Mouse (Mus musculus): ENCODE data around the gene Bfar.
"Not testable (repeated sequence)": the region's sequence is repeated elsewhere in the genome, so short reads cannot be mapped to it uniquely, and the experiment has no call there.

Bfar gene

GRCm38 (mm10) chr16:13722937-13723336 lies 51.3 kb downstream of the Bfar start:
- no peak for DNase-seq (ENCODE audit: low spot score in 2 of 2)

GRCm38 (mm10) chr16:13727811-13728335 lies 56.2 kb downstream of the Bfar start:
- no peak for DNase-seq (ENCODE audit: low spot score in 2 of 2)

DNA sequence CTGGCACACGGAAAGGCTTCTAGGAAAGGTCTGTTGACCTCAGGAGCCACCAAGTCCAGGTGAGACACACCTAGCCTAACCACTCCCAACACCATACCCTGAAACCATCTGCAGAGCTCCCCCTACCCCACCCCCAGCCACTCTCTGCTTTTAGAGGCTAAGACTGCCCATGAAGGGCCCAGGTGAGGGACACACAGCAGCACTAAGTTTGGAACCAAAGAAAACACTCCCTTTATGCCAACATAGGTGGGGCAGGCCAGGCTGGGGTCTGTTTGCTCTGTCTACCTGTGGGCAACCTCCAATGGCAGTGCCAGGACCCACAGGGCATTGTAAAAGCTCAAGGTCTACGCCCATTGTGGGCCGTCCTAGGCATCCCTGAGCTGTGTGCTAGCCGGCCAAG lies 57.8 kb downstream of the Bfar start:
- no peak for DNase-seq (ENCODE audit: low spot score in 2 of 2)

- DNase-seq (ENCODE audit: low spot score in 2 of 2), result no peak
Observed at GRCm38 (mm10) chr16:13730285-13731255, 58.9 kb downstream of the Bfar start, which contains the start of gene Pla2g10. Pla2g10 (minus strand) TSS chr16:13730983.

DNA sequence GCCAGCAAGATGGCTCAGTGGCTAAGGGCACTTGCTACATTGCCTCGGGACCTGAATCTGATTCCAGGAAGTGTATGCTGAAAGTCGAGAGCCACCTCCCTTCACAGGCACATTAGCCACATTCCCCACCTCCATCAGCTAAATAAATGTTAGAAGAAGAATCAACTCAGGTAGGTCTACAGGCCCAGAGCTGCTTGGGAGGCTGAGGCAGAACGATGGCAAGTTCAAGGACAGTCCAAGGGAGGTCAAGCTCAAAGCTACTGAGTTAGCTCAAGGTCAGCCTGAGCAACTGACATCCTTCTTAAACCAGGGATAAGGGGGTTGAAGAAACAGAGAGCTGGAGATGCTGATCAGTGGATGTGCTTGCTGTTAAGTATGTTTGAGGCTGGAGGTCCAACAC lies 61.1 kb downstream of the Bfar start:
- no peak for DNase-seq (ENCODE audit: low spot score in 2 of 2)

- DNase-seq (ENCODE audit: low spot score in 2 of 2), result peak; percentile 15 to 28
Observed at GRCm38 (mm10) chr16:13733518-13734137, 62.0 kb downstream of the Bfar start.

GRCm38 (mm10) chr16:13735977-13736376 lies 64.3 kb downstream of the Bfar start:
- no peak for DNase-seq (ENCODE audit: low spot score in 2 of 2)

GRCm38 (mm10) chr16:13739044-13739443 lies 67.4 kb downstream of the Bfar start:
- not testable (repeated sequence) for DNase-seq (ENCODE audit: low spot score in 2 of 2)

- DNase-seq (ENCODE audit: low spot score in 2 of 2), result no peak
Observed at GRCm38 (mm10) chr16:13740844-13741243, 69.2 kb downstream of the Bfar start.

GRCm38 (mm10) chr16:13747708-13748107 lies 76.0 kb downstream of the Bfar start:
- DNase-seq (ENCODE audit: low spot score in 2 of 2), result no peak

DNA sequence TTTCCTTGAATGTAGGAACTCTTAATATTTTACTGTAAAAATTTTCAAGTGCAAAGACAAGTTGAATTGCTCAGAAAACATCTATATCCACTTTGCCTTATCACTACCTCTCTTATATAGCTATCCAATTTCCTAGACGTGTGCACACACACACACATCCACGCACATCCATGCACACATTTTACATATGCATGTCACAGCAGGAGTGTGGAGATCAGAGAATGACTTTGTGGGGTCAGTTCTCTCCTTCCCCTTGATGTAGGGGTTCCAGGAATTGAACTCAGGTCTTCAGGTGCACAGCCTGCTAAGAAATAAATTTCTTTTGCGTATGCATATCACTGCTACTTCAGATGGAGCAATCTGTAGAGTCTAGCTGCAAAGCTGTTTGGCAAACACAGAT lies 76.5 kb downstream of the Bfar start:
- DNase-seq (ENCODE audit: low spot score in 2 of 2), result no peak

GRCm38 (mm10) chr16:13748813-13749212 lies 77.2 kb downstream of the Bfar start:
- DNase-seq (ENCODE audit: low spot score in 2 of 2), result not testable (repeated sequence)

DNA sequence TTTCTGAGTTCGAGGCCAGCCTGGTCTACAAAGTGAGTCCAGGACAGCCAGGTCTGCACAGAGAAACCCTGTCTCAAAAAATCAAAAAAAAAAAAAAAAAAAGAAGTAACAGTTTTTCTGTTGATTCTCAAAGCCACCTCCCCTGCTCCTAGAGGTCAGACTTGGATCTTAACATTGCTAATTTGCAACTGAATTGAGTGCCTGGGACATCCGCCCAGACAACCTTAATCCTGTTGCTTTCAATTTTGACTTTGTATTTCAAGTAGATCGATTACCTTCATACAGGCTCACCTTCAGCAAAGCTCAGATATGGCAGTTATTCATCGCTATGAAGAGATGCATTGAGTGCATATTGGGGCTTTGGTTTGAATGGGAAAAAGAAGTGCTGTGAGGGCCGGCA lies 77.6 kb downstream of the Bfar start:
- no peak for DNase-seq (ENCODE audit: low spot score in 2 of 2)

- DNase-seq (ENCODE audit: low spot score in 2 of 2), result no peak
Observed at GRCm38 (mm10) chr16:13749981-13750380, 78.3 kb downstream of the Bfar start.

GRCm38 (mm10) chr16:13750626-13751025 lies 79.0 kb downstream of the Bfar start:
- no peak for DNase-seq (ENCODE audit: low spot score in 2 of 2)

Data from heart, adult 9 months (tissue).